Mouse (Mus musculus): ENCODE data around the gene Gnb4.

GRCm38 (mm10) chr3:32586274-32586673, 30.1 kb downstream of the Gnb4 start:
- TF ChIP-seq CTCF (conservative IDR thresholded peaks at IDR 0.05 in 1 of 2, IDR thresholded peaks at IDR 0.05 in 1 of 2; ENCODE audit: low read depth in 2 of 2, low read length in 2 of 2) = peak in 1 of 2 experiments; percentile 17; a peak in 1 of 4 replicates
- no peak for TF ChIP-seq POLR2A (IDR thresholded peaks at IDR 0.05; ENCODE audit: low read depth, low read length)
- no peak for TF ChIP-seq HCFC1 (IDR thresholded peaks at IDR 0.05; ENCODE audit: low read depth, low read length)
- TF ChIP-seq MAX (IDR thresholded peaks at IDR 0.05; ENCODE audit: low read length) = no peak
- no peak for TF ChIP-seq E2F4 (IDR thresholded peaks at IDR 0.05; ENCODE audit: insufficient replicate concordance, low read depth, low read length)
- no peak for TF ChIP-seq EP300 (IDR thresholded peaks at IDR 0.05; ENCODE audit: low read length)
- TF ChIP-seq ZC3H11A (IDR thresholded peaks at IDR 0.05; ENCODE audit: low read depth, low read length) = no peak
- TF ChIP-seq IRF4 (IDR thresholded peaks at IDR 0.05; ENCODE audit: low read depth, low read length) = no peak
- no peak for TF ChIP-seq JUND (conservative IDR thresholded peaks at IDR 0.05; ENCODE audit: low read depth, low read length)
- TF ChIP-seq ZMIZ1 (IDR thresholded peaks at IDR 0.05; ENCODE audit: low read depth, low read length) = no peak
- TF ChIP-seq TBP (conservative IDR thresholded peaks at IDR 0.05; ENCODE audit: low read depth, low read length) = no peak
- TF ChIP-seq CHD1 (IDR thresholded peaks at IDR 0.05; ENCODE audit: low read depth, low read length) = no peak
- TF ChIP-seq USF1 (IDR thresholded peaks at IDR 0.05; ENCODE audit: low read depth, low read length) = peak; percentile 18; the same call in 1 of the 2 replicates

Measured in CH12.LX (cell line).